Mouse (Mus musculus) midbrain, embryonic 12.5 days (tissue): ENCODE measurements around the gene Acsl5. TPM values are rescaled to one million over a fixed set of nuclear protein-coding genes. Genes with fewer than 3 reads are reported as not detected.
A peak's percentile ranks its signal among the peaks of the same experiment; 100 is the strongest.

Experiments used
- ATAC-seq: fragments of 200-750 bp; cut with Nextera tagmentation; 2 replicates; pipeline ENCODE4 v1.8.0; 2017; ENCODE audit warnings: low read depth, moderate TSS enrichment, moderate library complexity; ENCODE audit not compliant: low FRiP score
- H3K27ac ChIP-seq: fragments of 300-500 bp; sonication (generic); replicated peaks from 2 replicates; pipeline ENCODE4 v1.5.1; 2016; ENCODE audit warnings: mild to moderate bottlenecking
- H3K27me3 ChIP-seq: fragments of 300-500 bp; sonication (generic); 2 replicates; pipeline ENCODE4 v1.6.1; 2016; ENCODE audit warnings: mild to moderate bottlenecking
- H3K36me3 ChIP-seq: fragments of 300-500 bp; sonication (generic); 2 replicates; pipeline ENCODE4 v1.6.1; 2016
- H3K4me1 ChIP-seq: fragments of 300-500 bp; sonication (generic); 2 replicates; pipeline ENCODE4 v1.6.1; 2016
- H3K4me2 ChIP-seq: fragments of 300-500 bp; sonication (generic); replicated peaks from 2 replicates; pipeline ENCODE4 v1.6.1; 2016; ENCODE audit warnings: mild to moderate bottlenecking, moderate library complexity
- H3K4me3 ChIP-seq: fragments of 300-500 bp; sonication (generic); 2 replicates; pipeline ENCODE4 v1.5.1; 2016; ENCODE audit warnings: mild to moderate bottlenecking
- H3K9ac ChIP-seq: fragments of 300-500 bp; sonication (generic); replicated peaks from 2 replicates; pipeline ENCODE4 v1.6.1; 2016; ENCODE audit warnings: mild to moderate bottlenecking, moderate library complexity
- H3K9me3 ChIP-seq: fragments of 300-500 bp; sonication (generic); 2 replicates; pipeline ENCODE4 v1.6.1; 2016; ENCODE audit warnings: mild to moderate bottlenecking
- WGBS: fragments of 180-500 bp; shearing (Covaris S2); methylation state at CpG from one replicate; pipeline ENCODE4 v1.1.7; 2016; 5-methylcytosine and 5-hydroxymethylcytosine counted together
- polyA plus RNA-seq: library from polyadenylated mRNA; unstranded; fragments of >200 nt; fragmentation: Nextera tagmentation; extraction: Ambion mirVana; gene quantifications from 2 replicates; pipeline ENCODE4 v1.2.1, GENCODE M21; 2016

The Acsl5 gene
- polyA plus RNA-seq, 1 experiment from 2014 or later, result 13.9 TPM

- no peak for ATAC-seq
- Histone ChIP-seq H3K27ac (no peak overlapping the region), H3K4me3 (no peak overlapping the region), H3K27me3 (no peaks in the 10 kb centered on the region), H3K4me2 (no peak overlapping the region), H3K9ac (no peak overlapping the region), H3K9me3 (no peaks in the 10 kb centered on the region), H3K36me3 (no peaks in the 10 kb centered on the region), H3K4me1 (no peaks in the 10 kb centered on the region)
- WGBS, result 31% methylated on average over 7 of the region's 7 CpGs
Measured at GRCm38 (mm10) chr19:55244791-55245231, 6.9 kb upstream of the Acsl5 start.

- Histone ChIP-seq H3K4me2 (no peak overlapping the region), H3K4me1 (no peaks in the 10 kb centered on the region), H3K9ac (no peak overlapping the region), H3K4me3 (no peak overlapping the region), H3K36me3 (no peaks in the 10 kb centered on the region), H3K9me3 (no peaks in the 10 kb centered on the region), H3K27me3 (no peaks in the 10 kb centered on the region), H3K27ac (no peak overlapping the region)
- no peak for ATAC-seq
- WGBS, result 81% methylated on average over 5 of the region's 5 CpGs
Measured at GRCm38 (mm10) chr19:55247563-55247962, 4.2 kb upstream of the Acsl5 start.

GRCm38 (mm10) chr19:55247991-55248520 lies 3.7 kb upstream of the Acsl5 start:
- H3K27me3 ChIP-seq, result no peaks in the 10 kb centered on the region
- no peak overlapping the region for H3K9ac ChIP-seq
- ATAC-seq, result no peak
- H3K4me1 ChIP-seq, result peaks cover 3% of the 10 kb centered on the region
- H3K4me3 ChIP-seq, result no peak overlapping the region
- no peaks in the 10 kb centered on the region for H3K9me3 ChIP-seq
- H3K4me2 ChIP-seq, result no peak overlapping the region
- no peak overlapping the region for H3K27ac ChIP-seq
- H3K36me3 ChIP-seq, result no peaks in the 10 kb centered on the region
- WGBS, result 84% methylated on average over 9 of the region's 9 CpGs

DNA sequence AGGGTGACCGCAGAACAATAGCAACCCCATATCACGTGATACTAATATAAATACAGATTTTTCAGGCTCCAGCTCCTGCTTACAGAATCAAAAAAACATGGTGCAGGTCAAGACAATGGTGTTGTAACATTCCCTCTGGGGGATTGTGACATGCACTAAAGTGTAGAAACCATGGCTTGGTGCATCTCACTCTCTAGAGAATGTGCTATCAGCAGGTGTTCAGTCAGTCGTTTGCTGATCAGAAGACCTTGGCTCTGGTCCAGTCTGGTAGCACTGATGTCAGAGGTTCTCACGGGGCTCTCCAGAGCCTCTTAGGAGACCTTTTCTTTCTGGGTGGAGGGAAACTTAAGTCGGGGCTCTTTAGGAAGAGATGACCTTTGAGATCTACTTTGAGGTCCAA lies 1.3 kb upstream of the Acsl5 start:
- Histone ChIP-seq H3K27ac (no peak overlapping the region), H3K36me3 (no peaks in the 10 kb centered on the region), H3K4me3 (no peak overlapping the region), H3K9ac (no peak overlapping the region), H3K27me3 (no peaks in the 10 kb centered on the region), H3K4me1 (peaks cover 20% of the 10 kb centered on the region), H3K9me3 (no peaks in the 10 kb centered on the region), H3K4me2 (no peak overlapping the region)
- ATAC-seq, result no peak
- 90% methylated on average over 5 of the region's 5 CpGs for WGBS

DNA sequence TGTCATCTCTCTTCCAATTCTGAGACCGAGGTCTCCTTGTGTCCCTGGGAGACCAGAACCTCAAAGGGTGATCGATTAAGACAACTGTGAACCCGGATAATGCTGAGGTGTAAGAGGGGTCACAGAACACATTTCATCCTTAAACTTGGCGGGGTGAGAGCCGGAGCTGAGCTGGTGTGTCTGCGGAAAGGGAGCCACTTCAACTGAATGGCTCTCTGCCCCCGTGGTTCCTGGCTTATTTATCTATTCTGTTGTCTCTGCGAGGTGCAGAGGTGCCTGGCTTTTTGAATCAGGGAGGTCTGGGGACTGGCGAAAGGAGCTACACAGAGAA lies 1.5 kb downstream of the Acsl5 start:
- no peaks in the 10 kb centered on the region for H3K9me3 ChIP-seq
- ATAC-seq, result 0 out of 2 replicates have a peak, but pooled peaks have one; percentile 39
- peaks cover 20% of the 10 kb centered on the region for H3K4me1 ChIP-seq
- peak overlapping the region; percentile 52 for H3K4me3 ChIP-seq
- H3K9ac ChIP-seq, result peak overlapping the region; percentile 62
- no peak overlapping the region for H3K27ac ChIP-seq
- no peaks in the 10 kb centered on the region for H3K27me3 ChIP-seq
- no peaks in the 10 kb centered on the region for H3K36me3 ChIP-seq
- H3K4me2 ChIP-seq, result peak overlapping the region; percentile 80
- WGBS, result 5% methylated on average over 9 of the region's 9 CpGs

DNA sequence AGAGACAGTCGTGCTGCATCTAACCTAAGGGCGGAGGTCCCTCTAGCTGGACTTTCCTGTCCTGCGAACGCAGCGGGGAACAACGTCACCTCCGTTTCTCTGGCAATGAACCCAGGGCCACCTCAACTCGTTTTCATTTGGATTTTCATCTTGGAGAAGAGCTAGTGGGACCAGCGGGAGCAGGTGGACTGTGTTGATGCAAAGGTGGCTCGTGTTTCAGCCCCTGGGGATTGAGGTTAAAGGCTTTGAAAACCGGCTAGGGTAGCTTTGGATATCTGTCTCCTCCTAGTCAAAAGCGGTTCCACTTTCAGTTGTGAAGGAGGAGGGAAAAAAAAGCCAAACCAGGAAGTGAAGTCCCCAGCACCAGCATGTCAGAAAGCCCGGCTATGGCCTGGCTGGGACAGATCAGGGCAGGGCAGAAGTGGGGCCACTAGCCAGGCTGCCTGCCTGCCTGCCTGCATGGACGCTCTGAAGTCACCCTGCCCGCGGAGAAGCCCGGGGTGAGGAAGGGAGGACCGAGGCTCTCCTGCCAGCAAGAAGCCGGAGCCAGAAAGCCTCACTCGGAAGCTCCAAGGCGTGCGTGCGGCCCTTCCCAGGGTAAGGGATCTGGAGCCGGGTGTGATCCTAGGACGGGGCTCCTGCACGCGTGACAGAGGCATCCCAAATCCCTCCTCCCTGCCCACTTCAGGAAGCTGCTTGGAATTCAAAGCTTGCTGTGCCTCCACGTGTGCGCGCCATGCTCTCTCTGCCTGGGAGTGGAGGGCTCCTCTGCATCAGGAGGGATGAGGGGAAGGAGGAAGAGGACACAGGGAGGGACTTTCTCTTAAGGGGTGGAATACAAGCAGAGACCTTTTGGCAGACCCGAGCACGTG lies 2.1 kb downstream of the Acsl5 start:
- no peaks in the 10 kb centered on the region for H3K9me3 ChIP-seq
- under 1% methylated on average over 32 of the region's 32 CpGs for WGBS
- no peaks in the 10 kb centered on the region for H3K27me3 ChIP-seq
- no peak overlapping the region for H3K27ac ChIP-seq
- peak overlapping the region; percentile 80 for H3K4me2 ChIP-seq
- peak; percentile 74 for ATAC-seq
- no peaks in the 10 kb centered on the region for H3K36me3 ChIP-seq
- H3K4me1 ChIP-seq, result peaks cover 20% of the 10 kb centered on the region
- H3K4me3 ChIP-seq, result peak overlapping the region; percentile 52
- H3K9ac ChIP-seq, result peak overlapping the region; percentile 62

GRCm38 (mm10) chr19:55254513-55255016 lies 2.8 kb downstream of the Acsl5 start:
- Histone ChIP-seq H3K36me3 (no peaks in the 10 kb centered on the region), H3K27ac (no peak overlapping the region)

DNA sequence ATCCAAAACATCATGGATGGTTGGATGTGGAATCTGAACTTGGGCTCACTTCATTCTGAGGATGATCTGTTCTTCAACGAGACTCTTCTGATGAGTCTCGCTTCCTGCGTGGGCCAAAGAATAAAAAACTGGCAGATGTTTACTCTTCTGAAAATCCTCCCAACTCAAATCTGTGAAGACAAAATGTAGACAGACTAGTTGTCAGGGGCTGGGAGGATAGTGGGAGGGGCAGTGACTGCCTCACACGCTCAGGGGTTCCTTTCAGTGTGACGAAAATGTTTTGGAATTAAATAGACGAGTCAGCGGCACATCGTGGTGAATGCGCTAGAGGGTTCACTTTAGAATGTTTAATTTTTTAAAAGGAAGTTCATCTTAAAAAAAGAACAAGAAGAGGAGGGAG lies 4.4 kb downstream of the Acsl5 start:
- no peak overlapping the region for H3K9ac ChIP-seq
- no peak for ATAC-seq
- no peaks in the 10 kb centered on the region for H3K36me3 ChIP-seq
- H3K27ac ChIP-seq, result no peak overlapping the region
- peaks cover 20% of the 10 kb centered on the region for H3K4me1 ChIP-seq
- H3K27me3 ChIP-seq, result no peaks in the 10 kb centered on the region
- H3K9me3 ChIP-seq, result no peaks in the 10 kb centered on the region
- no peak overlapping the region for H3K4me2 ChIP-seq
- no peak overlapping the region for H3K4me3 ChIP-seq
- WGBS, result 80% methylated on average over 9 of the region's 9 CpGs

More at GRCm38 (mm10) chr19:55254513-55255016, 2.8 kb downstream of the Acsl5 start:
- 9% methylated on average over 5 of the region's 5 CpGs for WGBS
- Histone ChIP-seq H3K27me3 (no peaks in the 10 kb centered on the region), H3K9ac (peak overlapping the region; percentile 62), H3K9me3 (no peaks in the 10 kb centered on the region), H3K4me2 (peak overlapping the region; percentile 80), H3K4me3 (peak overlapping the region; percentile 52), H3K4me1 (peaks cover 20% of the 10 kb centered on the region)
- peak; percentile 50; the same call in 1 of the 2 replicates for ATAC-seq

- Histone ChIP-seq H3K27me3 (no peaks in the 10 kb centered on the region), H3K4me3 (no peak overlapping the region), H3K27ac (no peak overlapping the region), H3K4me2 (no peak overlapping the region), H3K9me3 (no peaks in the 10 kb centered on the region), H3K4me1 (peaks cover 20% of the 10 kb centered on the region), H3K36me3 (no peaks in the 10 kb centered on the region), H3K9ac (no peak overlapping the region)
- 91% methylated on average over 5 of the region's 5 CpGs for WGBS
- ATAC-seq, result no peak
Measured at GRCm38 (mm10) chr19:55257656-55258375, 6.1 kb downstream of the Acsl5 start.

- no peaks in the 10 kb centered on the region for H3K36me3 ChIP-seq
- ATAC-seq, result no peak
- H3K27me3 ChIP-seq, result no peaks in the 10 kb centered on the region
- H3K4me3 ChIP-seq, result no peak overlapping the region
- no peak overlapping the region for H3K4me2 ChIP-seq
- H3K9me3 ChIP-seq, result no peaks in the 10 kb centered on the region
- no peak overlapping the region for H3K9ac ChIP-seq
- no peak overlapping the region for H3K27ac ChIP-seq
- peaks cover 13% of the 10 kb centered on the region for H3K4me1 ChIP-seq
- 87% methylated on average over 5 of the region's 5 CpGs for WGBS
Measured at GRCm38 (mm10) chr19:55258514-55258913, 6.8 kb downstream of the Acsl5 start.

DNA sequence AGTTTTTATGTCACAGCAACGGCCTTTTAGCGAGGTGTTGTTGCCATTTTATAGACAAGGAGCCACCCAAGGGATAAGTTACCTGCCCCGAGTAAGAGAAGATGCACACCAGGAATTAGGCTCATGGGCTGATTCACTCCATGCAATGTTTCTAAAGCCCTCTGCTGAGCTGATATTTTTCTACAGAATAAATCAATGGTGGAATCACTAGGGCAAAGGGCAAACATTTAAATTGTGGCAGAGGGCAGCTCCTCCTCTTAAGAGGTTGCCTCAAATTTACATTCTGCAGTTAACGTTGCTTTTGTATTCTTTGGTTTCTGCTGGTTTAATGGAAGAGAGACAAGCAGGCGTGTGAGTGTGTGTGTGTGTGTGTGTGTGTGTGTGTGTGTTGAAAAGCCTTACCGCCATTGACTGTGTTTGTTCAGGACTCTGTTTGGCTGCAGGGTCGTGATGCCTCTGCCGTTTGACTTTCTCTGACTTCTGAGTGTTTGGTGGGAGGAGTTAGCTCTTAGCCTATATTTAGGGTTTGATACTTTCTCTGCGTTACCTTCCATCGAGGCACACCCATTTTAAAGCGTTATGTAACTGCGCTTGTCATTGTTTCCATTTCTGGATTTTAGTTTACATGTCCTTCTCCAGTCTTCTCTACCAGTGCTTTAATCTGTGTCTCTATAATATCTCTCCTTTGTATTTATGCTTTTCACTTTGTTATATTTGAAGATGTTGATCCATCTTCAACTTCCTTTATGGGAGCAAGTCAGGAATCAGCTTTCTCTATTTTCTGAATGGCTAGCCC lies 8.8 kb downstream of the Acsl5 start:
- no peak overlapping the region for H3K27ac ChIP-seq
- no peak overlapping the region for H3K4me2 ChIP-seq
- H3K27me3 ChIP-seq, result no peaks in the 10 kb centered on the region
- no peak for ATAC-seq
- no peaks in the 10 kb centered on the region for H3K9me3 ChIP-seq
- no peak overlapping the region for H3K4me3 ChIP-seq
- WGBS, result 73% methylated on average over 12 of the region's 12 CpGs
- H3K9ac ChIP-seq, result no peak overlapping the region
- H3K4me1 ChIP-seq, result no peaks in the 10 kb centered on the region
- H3K36me3 ChIP-seq, result no peaks in the 10 kb centered on the region
